Mouse (Mus musculus) kidney, postnatal 0 days (tissue): ENCODE data around the gene Sdk2. TPM values are rescaled to one million over a fixed set of nuclear protein-coding genes. Genes with fewer than 3 reads are reported as not detected.
A peak's percentile ranks its signal among the peaks of the same experiment; 100 is the strongest.

Experiments
- ATAC-seq: fragments of 200-750 bp; cut with Nextera tagmentation; replicated peaks from 2 replicates; pipeline ENCODE4 v1.8.0; 2017; ENCODE audit warnings: low read depth, moderate number of reproducible peaks, moderate TSS enrichment, moderate library complexity; ENCODE audit not compliant: low FRiP score
- DNase-seq: peaks from one replicate; pipeline ENCODE4 v3.0.0-alpha.2; 2016; ENCODE audit warnings: low spot score
- H3K27ac ChIP-seq: fragments of 300-500 bp; sonication (generic); 2 replicates; pipeline ENCODE4 v1.5.1; 2014; ENCODE audit warnings: mild to moderate bottlenecking
- H3K27me3 ChIP-seq: fragments of 300-500 bp; sonication (generic); 2 replicates; pipeline ENCODE4 v1.6.1; 2014; ENCODE audit warnings: low read length, mixed read lengths; ENCODE audit not compliant: insufficient read depth
- H3K36me3 ChIP-seq: fragments of 300-500 bp; sonication (generic); 2 replicates; pipeline ENCODE4 v1.6.1; 2014; ENCODE audit warnings: low read length, mixed read lengths; ENCODE audit not compliant: insufficient read depth
- H3K4me1 ChIP-seq: fragments of 300-500 bp; sonication (generic); replicated peaks from 2 replicates; pipeline ENCODE4 v1.6.1; 2014; ENCODE audit warnings: antibody characterized with exemption, low read length, mixed read lengths; ENCODE audit not compliant: insufficient read depth
- H3K4me2 ChIP-seq: fragments of 300-500 bp; sonication (generic); 2 replicates; pipeline ENCODE4 v1.6.1; 2014; ENCODE audit warnings: mild to moderate bottlenecking, low read length, moderate library complexity, mixed read lengths
- H3K4me3 ChIP-seq: fragments of 300-500 bp; sonication (generic); replicated peaks from 2 replicates; pipeline ENCODE4 v1.5.1; 2014; ENCODE audit warnings: low read depth, low read length
- H3K9ac ChIP-seq: fragments of 300-500 bp; sonication (generic); 2 replicates; pipeline ENCODE4 v1.6.1; 2014; ENCODE audit warnings: low read depth, low read length
- H3K9me3 ChIP-seq: fragments of 300-500 bp; sonication (generic); replicated peaks from 2 replicates; pipeline ENCODE4 v1.6.1; 2016; ENCODE audit warnings: low read length, inconsistent platforms, mixed read lengths
- CTCF ChIP-seq: IDR thresholded peaks from 2 replicates; pipeline ENCODE4 v1.5.1; 2016; ENCODE audit warnings: antibody characterized with exemption, low read depth, mild to moderate bottlenecking, moderate library complexity
- WGBS: fragments of 180-500 bp; shearing (Covaris S2); extraction: QIAGEN DNeasy Blood & Tissue Kit; methylation state at CpG from one replicate; pipeline ENCODE4 v1.1.7; 2014; 5-methylcytosine and 5-hydroxymethylcytosine counted together
- polyA plus RNA-seq: library from polyadenylated mRNA; unstranded; fragments of >200 nt; fragmentation: Nextera tagmentation; extraction: Ambion mirVana; gene quantifications from 2 replicates; pipeline ENCODE4 v1.2.1, GENCODE M21; 2015

Gene Sdk2
- polyA plus RNA-seq, 1 experiment from 2014 or later, result 2.2 TPM

GRCm38 (mm10) chr11:114043530-114043929, 23.3 kb downstream of the Sdk2 start:
- Histone ChIP-seq H3K4me2 (no peak overlapping the region), H3K27ac (peak overlapping the region; percentile 5; the same call in 1 of the 2 replicates), H3K27me3 (no peaks in the 10 kb centered on the region), H3K4me3 (no peak overlapping the region), H3K9me3 (no peaks in the 10 kb centered on the region), H3K4me1 (0 out of 2 replicates have a peak, but pooled peaks cover 14% of the 10 kb centered on the region), H3K9ac (no peak overlapping the region), H3K36me3 (no peaks in the 10 kb centered on the region)
- ATAC-seq (no peak), DNase-seq (peak; percentile 31)
- WGBS, result 45% methylated on average over 7 of the region's 7 CpGs
- TF ChIP-seq CTCF, result no peak

GRCm38 (mm10) chr11:114040391-114041035, 26.3 kb downstream of the Sdk2 start:
- peak; percentile 66 for DNase-seq
- Histone ChIP-seq H3K9me3 (no peaks in the 10 kb centered on the region), H3K27me3 (no peaks in the 10 kb centered on the region), H3K4me2 (no peak overlapping the region), H3K9ac (no peak overlapping the region), H3K4me1 (0 out of 2 replicates have a peak, but pooled peaks cover 8% of the 10 kb centered on the region), H3K27ac (0 out of 2 replicates have a peak overlapping the region, but pooled peaks have one; percentile 2), H3K36me3 (no peaks in the 10 kb centered on the region), H3K4me3 (no peak overlapping the region)
- WGBS, result 10% methylated on average over 9 of the region's 10 CpGs
- ATAC-seq, result peak; percentile 38; the same call in 1 of the 2 replicates
- no peak for TF ChIP-seq CTCF

- Histone ChIP-seq H3K27me3 (no peaks in the 10 kb centered on the region), H3K36me3 (no peaks in the 10 kb centered on the region), H3K9me3 (no peaks in the 10 kb centered on the region), H3K4me2 (no peak overlapping the region), H3K27ac (no peak overlapping the region), H3K4me1 (0 out of 2 replicates have a peak, but pooled peaks cover 8% of the 10 kb centered on the region), H3K9ac (no peak overlapping the region), H3K4me3 (no peak overlapping the region)
- no peak for TF ChIP-seq CTCF
- no peak for ATAC-seq
- no peak for DNase-seq
- WGBS, result 58% methylated on average over 8 of the region's 8 CpGs
Observed at GRCm38 (mm10) chr11:114038036-114038435, 28.8 kb downstream of the Sdk2 start.

GRCm38 (mm10) chr11:114031491-114031890, 35.4 kb downstream of the Sdk2 start:
- 77% methylated on average over 10 of the region's 10 CpGs for WGBS
- no peak for ATAC-seq
- no peak overlapping the region for H3K27ac ChIP-seq

GRCm38 (mm10) chr11:114030214-114030613, 36.6 kb downstream of the Sdk2 start:
- 80% methylated on average over 7 of the region's 7 CpGs for WGBS
- Histone ChIP-seq H3K9me3 (no peaks in the 10 kb centered on the region), H3K4me3 (no peak overlapping the region), H3K36me3 (no peaks in the 10 kb centered on the region), H3K4me1 (no peaks in the 10 kb centered on the region), H3K9ac (no peak overlapping the region), H3K4me2 (no peak overlapping the region), H3K27ac (peak overlapping the region; percentile 13; the same call in 1 of the 2 replicates), H3K27me3 (no peaks in the 10 kb centered on the region)
- DNase-seq (no peak), ATAC-seq (no peak)
- TF ChIP-seq CTCF, result no peak

More at GRCm38 (mm10) chr11:114031491-114031890, 35.4 kb downstream of the Sdk2 start:
- H3K4me2 ChIP-seq, result no peak overlapping the region
- no peaks in the 10 kb centered on the region for H3K9me3 ChIP-seq
- H3K9ac ChIP-seq, result no peak overlapping the region
- no peaks in the 10 kb centered on the region for H3K36me3 ChIP-seq
- H3K4me1 ChIP-seq, result no peaks in the 10 kb centered on the region
- no peaks in the 10 kb centered on the region for H3K27me3 ChIP-seq
- H3K4me3 ChIP-seq, result no peak overlapping the region
- TF ChIP-seq CTCF, result no peak
- no peak for DNase-seq

- 45% methylated on average over 6 of the region's 6 CpGs for WGBS
- no peak overlapping the region for H3K9ac ChIP-seq
- H3K9me3 ChIP-seq, result no peaks in the 10 kb centered on the region
- no peak for TF ChIP-seq CTCF
- DNase-seq, result peak; percentile 85
- no peak for ATAC-seq
- no peaks in the 10 kb centered on the region for H3K36me3 ChIP-seq
- no peak overlapping the region for H3K4me3 ChIP-seq
- no peaks in the 10 kb centered on the region for H3K27me3 ChIP-seq
- H3K27ac ChIP-seq, result peak overlapping the region; percentile 72
- no peaks in the 10 kb centered on the region for H3K4me1 ChIP-seq
- H3K4me2 ChIP-seq, result no peak overlapping the region
Observed at GRCm38 (mm10) chr11:114028512-114028911, 38.3 kb downstream of the Sdk2 start.
